Mouse (Mus musculus): ENCODE data around the gene Vac14. TPM values are rescaled to one million over a fixed set of nuclear protein-coding genes. Genes with fewer than 3 reads are reported as not detected.

Vac14 gene
- polyA plus RNA-seq, 1 experiment from 2014 or later: 16.7 TPM

DNA sequence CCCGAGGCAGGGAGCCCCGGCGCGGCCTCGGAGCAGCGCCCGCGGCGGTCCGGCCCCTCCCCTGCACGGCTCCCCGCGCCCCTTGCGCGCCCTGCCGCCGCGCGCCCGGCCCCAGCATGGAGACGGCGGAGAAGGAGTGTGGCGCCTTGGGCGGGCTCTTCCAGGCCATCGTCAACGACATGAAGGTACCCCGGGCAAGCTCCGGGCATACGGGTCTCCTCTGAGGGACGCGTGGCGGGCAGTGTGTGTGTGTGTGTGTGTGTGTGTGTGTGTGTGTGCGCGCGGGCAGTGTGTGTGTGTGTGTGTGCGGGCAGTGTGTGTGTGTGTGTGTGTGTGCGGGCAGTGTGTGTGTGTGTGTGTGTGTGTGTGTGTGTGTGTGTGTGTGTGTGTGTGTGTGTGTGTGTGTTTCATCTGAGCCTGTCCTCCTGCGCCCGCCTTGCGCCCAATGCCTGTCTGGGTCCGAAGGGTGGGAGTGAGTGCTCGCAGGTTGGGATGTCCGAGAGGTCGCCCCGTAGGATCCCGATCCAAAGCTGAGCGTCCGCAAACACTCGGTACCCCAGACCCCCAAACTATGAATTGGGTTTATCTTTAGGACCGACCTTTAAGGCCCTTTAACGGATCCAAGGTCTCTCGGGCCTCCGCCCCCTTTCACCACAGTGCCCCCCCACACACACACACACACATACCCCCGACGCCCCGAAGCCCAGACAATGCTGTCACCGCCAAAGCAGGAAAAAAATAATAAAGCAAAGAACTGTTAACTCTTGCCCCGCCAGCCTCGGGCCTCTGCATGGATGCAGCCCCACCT is 103.4 kb downstream of the Vac14 start:
- H3K36me3 ChIP-seq: peaks cover 24% of the 10 kb centered on the region
- WGBS: 1% methylated on average over 56 of the region's 59 CpGs
- peak; percentile 38 for ATAC-seq (ENCODE audit: low FRiP score, low read depth)
- H3K27me3 ChIP-seq: no peaks in the 10 kb centered on the region
- peak overlapping the region; percentile 90 for H3K27ac ChIP-seq
- H3K4me2 ChIP-seq (replicated peaks): peak overlapping the region; percentile 92
- H3K9me3 ChIP-seq: no peaks in the 10 kb centered on the region
- H3K4me1 ChIP-seq: peaks cover 89% of the 10 kb centered on the region
- H3K4me3 ChIP-seq: peak overlapping the region; percentile 76
- H3K9ac ChIP-seq: peak overlapping the region; percentile 95

DNA sequence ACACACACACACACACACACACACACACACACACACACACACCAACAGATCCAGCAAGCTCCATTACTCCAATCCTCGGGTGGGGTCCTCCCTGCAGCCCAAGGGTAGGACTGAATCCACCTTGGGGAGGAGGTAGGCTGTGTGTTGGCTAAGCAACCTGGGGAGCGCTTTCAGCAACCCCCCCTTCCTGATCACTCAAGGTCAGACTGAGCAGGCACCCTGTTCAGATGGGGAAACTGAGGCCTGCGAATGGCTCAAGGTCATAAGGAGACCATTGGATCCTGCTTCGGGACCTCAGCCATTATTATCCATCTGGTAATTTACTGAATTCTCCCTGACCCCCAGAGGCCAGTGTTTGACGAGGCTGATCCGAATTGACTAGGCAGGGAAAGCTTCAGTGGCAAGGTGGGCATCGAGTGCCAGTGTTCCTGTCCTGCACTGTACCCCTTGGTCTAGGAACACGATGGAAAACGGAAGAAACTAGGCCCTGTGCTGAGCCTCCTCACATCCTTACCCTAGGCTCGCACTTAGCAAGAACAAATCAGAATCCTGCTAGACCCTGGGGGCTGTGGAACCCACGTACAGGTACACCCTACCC is 104.1 kb downstream of the Vac14 start:
- WGBS: 42% methylated on average over 11 of the region's 11 CpGs
- no peak for ATAC-seq (ENCODE audit: low FRiP score, low read depth)
- peak overlapping the region; percentile 76 for H3K4me3 ChIP-seq
- H3K4me2 ChIP-seq (replicated peaks): peak overlapping the region; percentile 92
- no peaks in the 10 kb centered on the region for H3K9me3 ChIP-seq
- peaks cover 86% of the 10 kb centered on the region for H3K4me1 ChIP-seq
- H3K27me3 ChIP-seq: no peaks in the 10 kb centered on the region
- H3K27ac ChIP-seq: peak overlapping the region; percentile 39; the same call in 1 of the 2 replicates
- peaks cover 31% of the 10 kb centered on the region for H3K36me3 ChIP-seq
- H3K9ac ChIP-seq: peak overlapping the region; percentile 95

DNA sequence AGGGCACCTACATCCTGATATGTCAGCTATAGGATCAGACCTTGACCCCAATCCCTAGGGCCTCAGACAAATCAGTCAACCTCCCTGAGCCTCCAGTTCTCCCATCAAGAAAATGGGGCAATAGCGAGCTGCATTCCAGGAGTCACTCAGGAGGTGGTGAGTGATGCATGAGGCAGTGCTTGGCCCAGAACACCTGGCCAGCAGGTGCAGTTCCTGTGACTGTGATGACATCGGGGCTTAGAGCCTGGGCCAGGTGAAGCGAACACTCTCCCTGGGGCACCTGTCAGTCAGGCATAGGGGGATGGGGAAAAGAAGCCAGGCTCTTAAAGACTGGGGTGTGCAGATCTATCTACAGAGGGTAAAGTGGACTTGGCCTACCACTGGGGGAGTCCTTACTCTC is 106.1 kb downstream of the Vac14 start:
- ATAC-seq (ENCODE audit: low FRiP score, low read depth): no peak
- Histone ChIP-seq H3K36me3 (peaks cover 50% of the 10 kb centered on the region), H3K27me3 (no peaks in the 10 kb centered on the region), H3K4me3 (peak overlapping the region; percentile 9; the same call in 1 of the 2 replicates), H3K27ac (peak overlapping the region; percentile 89), H3K9me3 (no peaks in the 10 kb centered on the region), H3K4me2 (replicated peaks) (peak overlapping the region; percentile 92), H3K4me1 (peaks cover 67% of the 10 kb centered on the region), H3K9ac (peak overlapping the region; percentile 46; the same call in 1 of the 2 replicates)
- 63% methylated on average over 3 of the region's 3 CpGs for WGBS

DNA sequence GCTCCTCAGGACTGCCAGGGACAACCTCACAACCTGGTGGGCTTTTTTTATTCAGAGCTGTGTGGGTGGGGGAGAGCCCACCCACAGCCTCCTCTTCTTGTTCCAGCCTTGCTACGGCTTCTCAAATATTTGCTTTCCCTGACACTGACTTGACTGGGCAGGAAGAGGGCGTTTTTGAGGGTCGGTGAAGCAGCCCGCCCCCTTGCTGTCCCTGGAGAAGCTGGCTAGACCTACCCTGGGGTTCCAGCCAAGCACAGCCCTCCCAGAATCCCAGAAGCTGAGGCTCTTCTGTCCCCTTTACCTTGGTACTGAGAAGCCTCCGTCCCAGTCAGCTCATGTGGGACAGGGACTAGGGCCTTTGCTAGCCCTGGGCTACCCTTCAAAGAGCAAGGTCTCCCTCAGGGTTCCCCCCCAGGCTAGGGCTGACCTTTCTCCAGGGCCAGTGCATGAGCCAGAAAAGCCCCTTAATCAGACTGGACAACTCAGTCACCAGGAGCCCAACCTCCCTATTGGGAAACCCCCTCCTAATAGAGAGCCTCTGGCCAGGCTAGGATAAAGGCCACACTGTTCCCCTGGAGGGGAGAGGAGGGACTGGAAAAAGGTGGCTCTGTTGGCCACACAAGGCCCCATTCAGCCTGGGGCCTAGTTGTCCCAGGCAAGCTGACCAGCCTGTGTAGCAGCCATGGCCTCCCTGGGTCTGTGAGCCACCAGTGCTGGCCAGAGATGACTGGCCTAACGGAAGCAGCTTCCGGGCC is 106.9 kb downstream of the Vac14 start:
- Histone ChIP-seq H3K27ac (peak overlapping the region; percentile 89), H3K4me1 (peaks cover 59% of the 10 kb centered on the region), H3K4me3 (peak overlapping the region; percentile 9; the same call in 1 of the 2 replicates), H3K4me2 (replicated peaks) (peak overlapping the region; percentile 92), H3K36me3 (peaks cover 58% of the 10 kb centered on the region), H3K9me3 (no peaks in the 10 kb centered on the region), H3K9ac (peak overlapping the region; percentile 48), H3K27me3 (no peaks in the 10 kb centered on the region)
- no peak; the same call in 1 of the 2 replicates for ATAC-seq (ENCODE audit: low FRiP score, low read depth)
- WGBS: 46% methylated on average over 7 of the region's 7 CpGs

DNA sequence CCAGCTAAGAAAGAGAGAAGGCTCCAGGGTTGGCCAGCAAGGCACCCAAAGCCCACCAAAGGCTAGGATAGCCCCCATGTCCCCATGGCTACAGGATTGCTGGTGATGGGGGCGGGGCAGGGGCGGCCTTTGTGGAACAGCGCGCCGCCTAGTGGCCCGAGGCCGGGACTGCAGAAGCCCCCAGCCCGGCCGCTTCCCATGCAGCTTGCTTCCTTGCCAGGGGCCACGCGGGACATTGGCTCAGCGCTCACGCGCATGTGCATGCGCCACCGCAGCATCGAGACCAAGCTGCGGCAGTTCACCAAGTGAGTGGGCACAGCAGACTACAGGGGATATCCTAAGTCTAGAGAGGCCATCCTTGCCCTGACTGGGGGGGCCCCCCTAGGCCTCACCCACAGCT is 108.5 kb downstream of the Vac14 start:
- H3K36me3 ChIP-seq: peaks cover 74% of the 10 kb centered on the region
- no peaks in the 10 kb centered on the region for H3K27me3 ChIP-seq
- H3K4me2 ChIP-seq (replicated peaks): no peak overlapping the region
- no peak overlapping the region for H3K27ac ChIP-seq
- no peak overlapping the region for H3K9ac ChIP-seq
- ATAC-seq (ENCODE audit: low FRiP score, low read depth): no peak
- no peaks in the 10 kb centered on the region for H3K9me3 ChIP-seq
- peaks cover 51% of the 10 kb centered on the region for H3K4me1 ChIP-seq
- H3K4me3 ChIP-seq: no peak overlapping the region
- 7% methylated on average over 18 of the region's 18 CpGs for WGBS

DNA sequence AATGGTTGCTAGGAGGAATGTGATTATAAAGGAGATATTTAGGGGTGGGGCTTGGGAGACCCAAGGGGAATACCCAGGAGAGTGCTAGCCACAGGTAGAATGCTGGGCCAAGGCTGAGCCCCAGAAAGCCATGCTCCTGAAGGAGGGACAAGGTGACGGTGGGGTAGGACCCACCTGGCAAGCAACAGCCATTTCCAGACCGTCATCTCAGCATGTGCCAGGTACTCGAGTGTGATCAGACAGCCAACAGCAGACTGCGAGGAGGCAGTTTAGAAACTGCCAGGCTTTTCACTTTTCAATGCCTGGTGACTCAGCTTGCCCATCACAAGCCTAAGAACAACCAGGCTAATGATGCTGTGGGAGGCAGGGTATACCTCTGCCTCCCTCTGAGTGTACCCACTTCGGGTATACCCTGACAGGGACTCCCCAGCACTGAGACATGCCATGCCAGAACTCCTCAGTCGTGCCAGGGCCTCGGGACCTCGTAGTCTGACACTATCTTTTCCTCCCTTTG is 113.0 kb downstream of the Vac14 start:
- no peak overlapping the region for H3K9ac ChIP-seq
- no peak for ATAC-seq (ENCODE audit: low FRiP score, low read depth)
- H3K27ac ChIP-seq: no peak overlapping the region
- H3K9me3 ChIP-seq: no peaks in the 10 kb centered on the region
- H3K36me3 ChIP-seq: peaks cover 97% of the 10 kb centered on the region
- 95% methylated on average over 8 of the region's 8 CpGs for WGBS
- H3K4me2 ChIP-seq (replicated peaks): no peak overlapping the region
- H3K4me3 ChIP-seq: no peak overlapping the region
- peaks cover 8% of the 10 kb centered on the region for H3K4me1 ChIP-seq
- no peaks in the 10 kb centered on the region for H3K27me3 ChIP-seq

DNA sequence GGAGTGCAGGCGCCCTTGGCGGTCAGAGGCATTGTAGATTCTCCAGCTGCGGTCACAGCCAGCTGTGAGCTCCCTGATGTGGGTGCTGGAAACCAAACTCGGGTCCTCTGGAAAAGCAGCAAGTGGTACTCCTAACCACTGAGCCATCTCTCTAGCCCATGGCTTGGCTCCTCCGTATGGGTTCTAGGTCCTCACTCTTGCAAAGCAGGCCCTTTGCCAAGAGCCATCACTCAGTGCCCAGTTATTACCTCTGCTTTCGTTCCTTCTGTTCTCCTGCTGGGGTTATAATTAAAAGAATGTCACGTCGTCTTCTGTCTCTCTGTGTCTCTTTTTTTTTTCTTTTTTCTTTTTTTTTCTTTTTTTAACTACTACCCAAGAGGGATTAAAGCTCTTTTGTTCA is 114.7 kb downstream of the Vac14 start:
- ATAC-seq (ENCODE audit: low FRiP score, low read depth): no peak
- no peak overlapping the region for H3K4me3 ChIP-seq
- H3K9ac ChIP-seq: no peak overlapping the region
- no peaks in the 10 kb centered on the region for H3K4me1 ChIP-seq
- no peaks in the 10 kb centered on the region for H3K27me3 ChIP-seq
- 87% methylated on average over 8 of the region's 8 CpGs for WGBS
- H3K27ac ChIP-seq: no peak overlapping the region
- H3K36me3 ChIP-seq: peaks cover 97% of the 10 kb centered on the region
- H3K4me2 ChIP-seq (replicated peaks): no peak overlapping the region
- no peaks in the 10 kb centered on the region for H3K9me3 ChIP-seq

DNA sequence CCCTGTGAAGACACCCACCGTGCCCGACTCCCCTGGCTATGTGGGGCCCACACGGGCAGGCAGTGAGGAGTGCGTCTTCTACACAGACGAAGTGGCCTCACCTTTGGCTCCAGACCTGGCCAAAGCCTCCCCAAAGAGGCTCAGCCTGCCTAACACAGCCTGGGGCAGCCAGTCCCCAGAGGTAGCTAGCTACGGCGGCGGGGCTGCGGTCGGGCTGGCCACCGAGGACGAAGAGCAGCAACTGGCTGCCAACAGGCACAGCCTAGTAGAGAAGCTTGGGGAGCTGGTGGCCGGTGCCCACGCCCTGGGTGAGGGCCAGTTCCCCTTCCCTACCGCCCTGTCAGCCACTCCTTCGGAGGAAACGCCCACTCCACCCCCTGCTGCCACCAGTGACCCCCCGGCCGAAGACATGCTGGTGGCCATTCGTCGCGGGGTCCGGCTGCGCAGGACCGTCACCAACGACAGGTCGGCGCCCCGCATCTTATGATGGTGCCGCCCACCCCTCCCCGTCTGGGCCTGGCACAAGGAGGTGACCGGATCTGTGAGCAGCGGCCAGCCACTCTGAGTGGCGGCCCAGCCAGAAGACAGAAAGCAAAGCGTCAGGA is 120.3 kb downstream of the Vac14 start:
- H3K36me3 ChIP-seq: peaks cover 80% of the 10 kb centered on the region
- ATAC-seq (ENCODE audit: low FRiP score, low read depth): no peak
- no peak overlapping the region for H3K4me2 ChIP-seq (replicated peaks)
- no peaks in the 10 kb centered on the region for H3K9me3 ChIP-seq
- no peak overlapping the region for H3K9ac ChIP-seq
- no peak overlapping the region for H3K4me3 ChIP-seq
- 90% methylated on average over 35 of the region's 35 CpGs for WGBS
- H3K4me1 ChIP-seq: no peaks in the 10 kb centered on the region
- no peaks in the 10 kb centered on the region for H3K27me3 ChIP-seq
- H3K27ac ChIP-seq: no peak overlapping the region

DNA sequence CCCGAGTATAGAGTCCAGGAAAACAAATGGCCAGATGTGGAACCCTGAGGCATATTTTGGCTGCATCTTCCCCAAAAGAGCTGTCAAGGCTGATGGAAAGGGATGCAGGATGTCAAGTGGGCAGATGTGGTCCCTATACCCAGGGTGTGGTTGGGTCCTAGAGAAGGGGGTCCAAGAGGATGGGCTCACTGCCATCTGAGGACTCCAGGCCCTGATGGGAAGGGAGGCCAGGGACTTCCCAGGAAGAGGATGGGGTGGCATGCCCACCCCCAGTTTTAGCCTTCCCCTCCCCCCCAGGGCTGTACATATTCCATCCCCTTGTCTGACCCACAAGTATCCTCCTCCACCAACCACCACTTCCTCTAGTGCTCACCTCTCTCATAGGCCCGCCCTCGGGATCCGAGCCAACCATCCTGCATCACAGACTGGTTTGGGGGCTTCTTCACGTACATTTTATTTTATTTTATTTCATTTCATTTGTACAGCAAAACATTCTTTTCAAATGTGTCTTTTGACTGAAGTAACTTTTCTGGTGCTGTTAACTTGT is 122.3 kb downstream of the Vac14 start:
- Histone ChIP-seq H3K27me3 (no peaks in the 10 kb centered on the region), H3K36me3 (peaks cover 61% of the 10 kb centered on the region), H3K4me1 (no peaks in the 10 kb centered on the region), H3K27ac (no peak overlapping the region), H3K9me3 (no peaks in the 10 kb centered on the region), H3K4me2 (replicated peaks) (no peak overlapping the region), H3K4me3 (no peak overlapping the region), H3K9ac (0 out of 2 replicates have a peak overlapping the region, but pooled peaks have one; percentile 8)
- WGBS: 86% methylated on average over 5 of the region's 5 CpGs
- ATAC-seq (ENCODE audit: low FRiP score, low read depth): no peak

DNA sequence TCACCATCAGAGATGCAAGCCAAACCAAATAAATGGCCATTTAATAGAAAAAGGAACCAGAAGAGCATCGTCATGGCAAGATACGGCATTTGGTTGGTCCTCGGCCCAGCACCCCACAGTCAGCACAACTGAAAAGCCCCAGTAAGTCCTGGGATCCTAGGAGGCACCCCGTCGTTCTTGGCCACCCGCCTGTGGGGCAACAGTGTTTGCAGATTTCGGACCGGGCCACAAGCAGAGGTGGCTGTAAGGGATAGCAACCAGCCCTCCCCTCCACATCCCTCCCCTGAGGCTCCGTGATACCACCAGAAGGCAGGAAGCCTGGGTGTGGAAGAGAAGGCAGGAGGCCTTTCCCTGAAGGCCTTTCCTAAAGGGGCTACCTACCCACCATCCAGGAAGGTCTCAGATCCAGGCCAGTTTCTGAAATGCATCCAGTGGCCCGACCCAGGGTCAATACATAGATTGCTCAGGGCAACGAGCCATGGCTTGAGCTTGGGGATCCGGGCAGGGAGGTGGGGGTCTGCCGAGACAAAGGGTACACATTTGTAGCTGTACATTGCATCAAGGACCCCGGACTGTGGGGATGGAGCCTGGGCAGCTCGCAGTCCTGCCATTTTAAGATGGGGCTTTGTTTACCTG is 123.5 kb downstream of the Vac14 start:
- ATAC-seq (ENCODE audit: low FRiP score, low read depth): no peak
- Histone ChIP-seq H3K27me3 (no peaks in the 10 kb centered on the region), H3K9ac (no peak overlapping the region), H3K36me3 (peaks cover 51% of the 10 kb centered on the region), H3K4me2 (replicated peaks) (no peak overlapping the region), H3K9me3 (no peaks in the 10 kb centered on the region), H3K4me3 (no peak overlapping the region), H3K27ac (no peak overlapping the region), H3K4me1 (no peaks in the 10 kb centered on the region)
- WGBS: 82% methylated on average over 15 of the region's 15 CpGs

DNA sequence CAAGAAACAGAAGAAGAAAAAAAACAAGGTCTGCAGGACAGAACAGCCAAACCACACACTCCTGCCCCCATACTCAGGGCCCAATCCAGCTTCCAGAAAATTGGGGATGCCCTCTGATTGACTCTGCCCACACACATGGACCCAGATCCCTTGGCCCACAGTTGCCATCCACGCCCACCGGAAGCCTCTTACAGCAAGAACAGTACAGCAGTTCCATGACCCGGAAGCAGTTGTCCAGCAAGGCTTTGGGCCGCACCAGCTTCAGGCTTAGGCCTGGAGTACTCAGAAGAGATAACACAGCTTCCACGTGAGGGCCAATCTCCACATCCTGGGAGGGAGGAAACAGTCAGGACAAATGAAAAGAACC is 124.0 kb downstream of the Vac14 start:
- H3K27ac ChIP-seq: no peak overlapping the region
- H3K4me1 ChIP-seq: no peaks in the 10 kb centered on the region
- H3K36me3 ChIP-seq: peaks cover 46% of the 10 kb centered on the region
- no peak overlapping the region for H3K9ac ChIP-seq
- H3K27me3 ChIP-seq: no peaks in the 10 kb centered on the region
- no peak overlapping the region for H3K4me2 ChIP-seq (replicated peaks)
- ATAC-seq (ENCODE audit: low FRiP score, low read depth): no peak
- no peak overlapping the region for H3K4me3 ChIP-seq
- no peaks in the 10 kb centered on the region for H3K9me3 ChIP-seq
- 89% methylated on average over 5 of the region's 5 CpGs for WGBS

All from limb, embryonic 13.5 days (tissue).